Mouse (Mus musculus) midbrain, embryonic 14.5 days (tissue): ENCODE measurements around the gene 1700001C19Rik. TPM values are rescaled to one million over a fixed set of nuclear protein-coding genes. Genes with fewer than 3 reads are reported as not detected.

Source experiments
- ATAC-seq: fragments of 200-750 bp; cut with Nextera tagmentation; 2 replicates; pipeline ENCODE4 v1.8.0; 2017; ENCODE audit warnings: moderate number of reproducible peaks, moderate library complexity; ENCODE audit not compliant: low FRiP score, low TSS enrichment
- DNase-seq: peaks from one replicate; pipeline ENCODE4 v3.0.0-alpha.2; 2015
- H3K27ac ChIP-seq: fragments of 300-500 bp; sonication (generic); replicated peaks from 2 replicates; pipeline ENCODE4 v1.5.1; 2014; ENCODE audit warnings: mild to moderate bottlenecking, low read depth, low read length, moderate library complexity
- H3K27me3 ChIP-seq: fragments of 300-500 bp; sonication (generic); 2 replicates; pipeline ENCODE4 v1.6.1; 2014; ENCODE audit warnings: low read length, control low read depth, mixed read lengths; ENCODE audit not compliant: control insufficient read depth, insufficient read depth
- H3K36me3 ChIP-seq: fragments of 300-500 bp; sonication (generic); 2 replicates; pipeline ENCODE4 v1.6.1; 2014; ENCODE audit warnings: low read length, control low read depth; ENCODE audit not compliant: control insufficient read depth, insufficient read depth
- H3K4me1 ChIP-seq: fragments of 300-500 bp; sonication (generic); 2 replicates; pipeline ENCODE4 v1.6.1; 2014; ENCODE audit warnings: mild to moderate bottlenecking, antibody characterized with exemption, low read length, control low read depth; ENCODE audit not compliant: control insufficient read depth, insufficient read depth
- H3K4me2 ChIP-seq: fragments of 300-500 bp; sonication (generic); 2 replicates; pipeline ENCODE4 v1.6.1; 2014; ENCODE audit warnings: mild to moderate bottlenecking, low read length, moderate library complexity
- H3K4me3 ChIP-seq: fragments of 300-500 bp; sonication (generic); replicated peaks from 2 replicates; pipeline ENCODE4 v1.5.1; 2014; ENCODE audit warnings: low read depth, low read length
- H3K9ac ChIP-seq: fragments of 300-500 bp; sonication (generic); replicated peaks from 2 replicates; pipeline ENCODE4 v1.6.1; 2014; ENCODE audit warnings: mild to moderate bottlenecking, low read length, moderate library complexity
- H3K9me3 ChIP-seq: fragments of 300-500 bp; sonication (generic); 2 replicates; pipeline ENCODE4 v1.6.1; 2016; ENCODE audit warnings: low read length, control low read depth, mixed read lengths; ENCODE audit not compliant: control insufficient read depth
- WGBS: fragments of 180-500 bp; shearing (Covaris S2); extraction: QIAGEN DNeasy Blood & Tissue Kit; methylation state at CpG from one replicate; pipeline ENCODE4 v1.1.7; 2014; 5-methylcytosine and 5-hydroxymethylcytosine counted together
- polyA plus RNA-seq: library from polyadenylated mRNA; unstranded; fragments of >200 nt; fragmentation: Nextera tagmentation; extraction: Ambion mirVana; gene quantifications from 2 replicates; pipeline ENCODE4 v1.2.1, GENCODE M21; 2014

Gene 1700001C19Rik
- polyA plus RNA-seq, 1 experiment from 2014 or later: 0.76 TPM

DNA sequence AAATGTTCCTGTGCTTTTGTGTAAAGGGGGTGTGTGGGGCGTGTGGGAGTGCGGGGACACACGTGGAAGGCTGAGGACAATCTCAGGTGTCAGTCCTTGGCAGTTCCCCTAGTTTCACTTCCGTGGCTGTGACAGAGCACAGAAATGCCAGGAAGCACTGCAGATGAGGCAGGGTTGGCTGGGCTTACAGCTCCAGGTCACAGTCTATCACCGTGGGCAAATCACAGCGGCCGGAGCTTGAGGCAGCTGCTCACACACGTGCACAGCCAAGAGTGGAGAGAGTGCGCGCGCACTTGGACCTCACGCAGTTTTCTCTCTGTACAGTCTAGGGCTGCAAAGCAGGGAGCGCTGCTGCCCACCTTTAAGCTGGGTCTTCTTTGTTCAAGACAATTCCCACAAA is 21.1 kb upstream of the 1700001C19Rik start:
- Histone ChIP-seq H3K27ac (no peak overlapping the region), H3K4me1 (no peaks in the 10 kb centered on the region), H3K9me3 (no peaks in the 10 kb centered on the region), H3K27me3 (no peaks in the 10 kb centered on the region; the same call in 1 of the 2 replicates), H3K36me3 (no peaks in the 10 kb centered on the region), H3K4me2 (no peak overlapping the region), H3K4me3 (no peak overlapping the region), H3K9ac (no peak overlapping the region)
- ATAC-seq: no peak
- DNase-seq: no peak
- WGBS: 84% methylated on average over 13 of the region's 13 CpGs

GRCm38 (mm10) chr17:47454675-47455074 is 17.5 kb upstream of the 1700001C19Rik start:
- Histone ChIP-seq H3K4me1 (no peaks in the 10 kb centered on the region), H3K27me3 (no peaks in the 10 kb centered on the region), H3K9ac (no peak overlapping the region), H3K27ac (no peak overlapping the region), H3K4me3 (no peak overlapping the region), H3K36me3 (no peaks in the 10 kb centered on the region), H3K4me2 (no peak overlapping the region), H3K9me3 (no peaks in the 10 kb centered on the region)
- 70% methylated on average over 8 of the region's 8 CpGs for WGBS
- DNase-seq: no peak
- no peak for ATAC-seq

DNA sequence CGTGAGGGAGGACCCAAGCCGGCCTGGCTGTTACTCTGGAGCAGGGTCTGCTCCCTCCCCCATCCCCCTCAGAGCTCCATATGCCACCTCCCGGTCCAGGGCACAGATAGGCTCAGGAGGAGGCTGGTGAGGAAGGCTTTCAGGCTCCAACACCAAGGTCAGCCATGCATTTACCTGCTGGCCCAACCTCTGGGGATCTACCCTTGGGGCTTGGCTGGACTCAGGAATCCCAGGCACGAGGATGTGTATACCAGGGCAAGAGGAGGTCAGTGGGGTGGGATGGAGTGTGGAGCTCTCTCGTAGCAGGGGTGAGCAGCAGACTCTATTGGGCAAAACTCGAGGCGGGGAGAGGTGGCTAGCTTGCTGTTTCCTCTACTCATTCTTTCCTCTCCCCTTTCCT is 15.7 kb upstream of the 1700001C19Rik start:
- 60% methylated on average over 7 of the region's 7 CpGs for WGBS
- H3K9me3 ChIP-seq: no peaks in the 10 kb centered on the region
- ATAC-seq (no peak), DNase-seq (no peak)
- H3K36me3 ChIP-seq: no peaks in the 10 kb centered on the region
- no peaks in the 10 kb centered on the region for H3K4me1 ChIP-seq
- H3K9ac ChIP-seq: no peak overlapping the region
- H3K4me2 ChIP-seq: no peak overlapping the region
- H3K27ac ChIP-seq: no peak overlapping the region
- no peak overlapping the region for H3K4me3 ChIP-seq
- no peaks in the 10 kb centered on the region for H3K27me3 ChIP-seq

DNA sequence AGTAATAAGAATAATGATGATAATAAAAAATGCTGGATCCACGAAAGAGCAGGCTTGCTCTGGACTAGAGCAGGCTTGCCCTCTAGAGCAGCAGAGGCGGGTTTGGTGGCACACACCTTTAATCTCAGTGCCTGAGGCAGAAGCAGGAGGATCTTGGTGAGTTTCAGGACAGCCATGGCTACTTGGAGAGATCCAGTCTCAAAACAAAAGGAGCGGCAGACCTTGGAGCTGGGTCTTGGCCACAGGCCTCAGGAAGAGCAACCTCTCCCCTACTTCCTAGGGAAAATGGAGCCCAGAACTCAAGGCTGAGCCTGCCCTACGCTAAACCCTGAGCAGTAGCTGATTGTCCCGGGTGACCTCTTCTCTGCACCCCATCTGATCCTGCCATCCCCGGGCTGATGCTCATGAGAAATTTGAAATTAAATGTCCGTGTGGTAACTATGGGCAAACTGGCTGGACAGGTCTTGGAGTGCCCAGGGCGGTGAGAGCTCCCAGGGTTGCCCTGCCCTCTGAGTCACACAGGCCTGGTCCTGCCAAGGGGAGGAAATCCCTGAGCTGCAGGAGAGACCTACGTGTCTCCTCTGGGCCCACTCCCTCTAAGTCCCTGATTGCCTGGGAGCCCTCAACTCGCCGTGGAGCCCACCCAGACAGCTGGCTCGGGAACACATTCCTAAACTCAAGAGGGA is 13.8 kb upstream of the 1700001C19Rik start:
- DNase-seq (no peak), ATAC-seq (no peak)
- H3K4me1 ChIP-seq: no peaks in the 10 kb centered on the region
- H3K4me2 ChIP-seq: no peak overlapping the region
- H3K9me3 ChIP-seq: no peaks in the 10 kb centered on the region
- no peak overlapping the region for H3K9ac ChIP-seq
- no peak overlapping the region for H3K4me3 ChIP-seq
- H3K36me3 ChIP-seq: no peaks in the 10 kb centered on the region
- no peak overlapping the region for H3K27ac ChIP-seq
- no peaks in the 10 kb centered on the region for H3K27me3 ChIP-seq
- WGBS: 77% methylated on average over 12 of the region's 12 CpGs

DNA sequence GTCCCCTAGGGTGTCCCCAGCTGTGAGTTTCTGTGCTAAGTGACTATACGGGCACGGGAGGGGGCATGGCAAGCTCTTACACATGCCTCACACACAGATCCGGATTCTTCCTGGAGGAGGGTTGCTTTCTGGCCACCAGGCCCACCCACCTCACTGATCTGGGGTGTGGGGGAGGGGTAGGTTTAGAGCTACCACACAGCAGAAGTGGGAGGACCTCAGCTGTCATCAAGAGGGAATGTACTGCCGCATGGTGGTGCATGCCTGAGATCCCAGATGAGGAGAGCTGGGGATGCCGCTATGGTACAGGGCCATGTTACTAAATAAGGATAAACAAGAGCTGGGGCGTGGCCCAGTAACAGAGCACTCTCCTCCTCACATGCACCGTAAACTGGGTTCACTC is 13.1 kb upstream of the 1700001C19Rik start:
- no peak for ATAC-seq
- H3K9me3 ChIP-seq: no peaks in the 10 kb centered on the region
- no peak overlapping the region for H3K27ac ChIP-seq
- H3K36me3 ChIP-seq: no peaks in the 10 kb centered on the region
- DNase-seq: no peak
- H3K4me2 ChIP-seq: no peak overlapping the region
- H3K9ac ChIP-seq: no peak overlapping the region
- H3K27me3 ChIP-seq: no peaks in the 10 kb centered on the region
- WGBS: 36% methylated on average over 7 of the region's 7 CpGs
- H3K4me1 ChIP-seq: no peaks in the 10 kb centered on the region
- no peak overlapping the region for H3K4me3 ChIP-seq

DNA sequence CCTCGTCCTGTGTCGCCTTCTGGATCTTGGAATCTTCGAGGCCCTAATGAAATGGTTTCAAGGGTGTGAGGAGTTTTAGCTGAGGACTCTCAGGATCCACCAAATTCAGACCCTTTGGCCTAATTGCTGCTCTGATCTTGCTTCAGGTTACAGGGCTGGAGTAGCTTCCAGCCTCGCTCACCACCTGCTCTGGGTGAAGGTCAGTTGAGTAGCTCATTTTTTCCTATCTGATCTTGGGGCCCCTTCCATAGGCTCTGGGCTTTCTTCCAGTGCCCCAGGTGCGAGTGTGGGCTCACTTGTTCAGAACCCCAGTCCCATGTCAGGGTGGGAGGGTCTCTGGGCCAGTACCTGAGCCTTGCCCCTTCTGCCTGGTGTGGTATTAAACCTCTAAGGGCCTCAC is 12.3 kb upstream of the 1700001C19Rik start:
- H3K9me3 ChIP-seq: no peaks in the 10 kb centered on the region
- H3K27ac ChIP-seq: no peak overlapping the region
- no peaks in the 10 kb centered on the region for H3K4me1 ChIP-seq
- WGBS: 79% methylated on average over 5 of the region's 5 CpGs
- no peak overlapping the region for H3K4me3 ChIP-seq
- no peak overlapping the region for H3K4me2 ChIP-seq
- DNase-seq (no peak), ATAC-seq (no peak)
- H3K36me3 ChIP-seq: no peaks in the 10 kb centered on the region
- no peak overlapping the region for H3K9ac ChIP-seq
- H3K27me3 ChIP-seq: no peaks in the 10 kb centered on the region

- ATAC-seq: no peak
- no peak overlapping the region for H3K9ac ChIP-seq
- H3K36me3 ChIP-seq: no peaks in the 10 kb centered on the region
- H3K4me2 ChIP-seq: no peak overlapping the region
- DNase-seq: no peak
- no peaks in the 10 kb centered on the region for H3K9me3 ChIP-seq
- H3K4me3 ChIP-seq: no peak overlapping the region
- H3K27me3 ChIP-seq: no peaks in the 10 kb centered on the region
- H3K27ac ChIP-seq: no peak overlapping the region
- 54% methylated on average over 8 of the region's 8 CpGs for WGBS
- no peaks in the 10 kb centered on the region for H3K4me1 ChIP-seq
Measured at GRCm38 (mm10) chr17:47448523-47449372, 11.6 kb upstream of the 1700001C19Rik start.

DNA sequence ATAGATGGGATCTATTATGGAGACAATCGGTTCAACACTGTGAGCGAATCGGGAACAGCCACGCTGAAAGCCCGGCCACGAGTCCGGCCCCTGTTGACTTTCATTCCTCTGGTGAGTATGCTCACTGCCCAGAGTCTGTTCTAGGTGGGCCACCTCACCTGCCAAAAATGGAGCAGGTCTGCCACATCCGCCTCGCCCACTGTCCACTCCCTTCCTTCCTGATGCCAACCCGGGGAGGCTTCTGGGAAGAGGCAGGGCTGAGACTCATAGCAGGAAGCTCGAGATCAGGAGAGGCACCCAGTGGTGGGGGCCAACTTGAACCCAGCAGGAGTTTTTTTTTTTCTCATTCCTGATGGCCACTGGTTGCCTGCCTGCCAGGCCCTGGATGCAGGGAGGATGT is 9.4 kb upstream of the 1700001C19Rik start:
- no peak for ATAC-seq
- Histone ChIP-seq H3K27ac (no peak overlapping the region), H3K4me3 (no peak overlapping the region), H3K36me3 (no peaks in the 10 kb centered on the region), H3K4me2 (no peak overlapping the region), H3K27me3 (no peaks in the 10 kb centered on the region), H3K9me3 (no peaks in the 10 kb centered on the region), H3K9ac (no peak overlapping the region), H3K4me1 (no peaks in the 10 kb centered on the region)
- WGBS: 91% methylated on average over 11 of the region's 11 CpGs
- DNase-seq: no peak

GRCm38 (mm10) chr17:47446025-47446424 is 8.8 kb upstream of the 1700001C19Rik start:
- no peak for DNase-seq
- H3K27ac ChIP-seq: no peak overlapping the region
- H3K9me3 ChIP-seq: no peaks in the 10 kb centered on the region
- no peaks in the 10 kb centered on the region for H3K36me3 ChIP-seq
- ATAC-seq: no peak
- no peaks in the 10 kb centered on the region for H3K27me3 ChIP-seq
- H3K4me2 ChIP-seq: no peak overlapping the region
- H3K9ac ChIP-seq: no peak overlapping the region
- H3K4me3 ChIP-seq: no peak overlapping the region
- WGBS: 64% methylated on average over 9 of the region's 9 CpGs
- H3K4me1 ChIP-seq: no peaks in the 10 kb centered on the region
